Mouse (Mus musculus) kidney, embryonic 16.5 days (tissue): Measurements from ENCODE around the gene Akap14. TPM values are rescaled to one million over a fixed set of nuclear protein-coding genes. Genes with fewer than 3 reads are reported as not detected.
"Not testable (repeated sequence)": the region's sequence is repeated elsewhere in the genome, so short reads cannot be mapped to it uniquely, and the experiment has no call there.

Experiments
- ATAC-seq: fragments of 200-750 bp; cut with Nextera tagmentation; 2 replicates; pipeline ENCODE4 v1.8.0; 2017; ENCODE audit warnings: moderate TSS enrichment; ENCODE audit not compliant: low FRiP score, low TSS enrichment
- H3K27ac ChIP-seq: fragments of 300-500 bp; sonication (generic); 2 replicates; pipeline ENCODE4 v1.5.1; 2014; ENCODE audit warnings: low read length
- H3K27me3 ChIP-seq: fragments of 300-500 bp; sonication (generic); 2 replicates; pipeline ENCODE4 v1.6.1; 2014; ENCODE audit warnings: low read length, control low read depth, mixed read lengths; ENCODE audit not compliant: insufficient read depth
- H3K36me3 ChIP-seq: fragments of 300-500 bp; sonication (generic); 2 replicates; pipeline ENCODE4 v1.6.1; 2014; ENCODE audit warnings: low read length, control low read depth, mixed read lengths; ENCODE audit not compliant: insufficient read depth
- H3K4me1 ChIP-seq: fragments of 300-500 bp; sonication (generic); 2 replicates; pipeline ENCODE4 v1.6.1; 2014; ENCODE audit warnings: low read length, control low read depth, mixed read lengths; ENCODE audit not compliant: insufficient read depth
- H3K4me2 ChIP-seq: fragments of 300-500 bp; sonication (generic); replicated peaks from 2 replicates; pipeline ENCODE4 v1.6.1; 2014; ENCODE audit warnings: low read depth, low read length
- H3K4me3 ChIP-seq: fragments of 300-500 bp; sonication (generic); 2 replicates; pipeline ENCODE4 v1.5.1; 2014; ENCODE audit warnings: mild to moderate bottlenecking, low read length
- H3K9ac ChIP-seq: fragments of 300-500 bp; sonication (generic); replicated peaks from 2 replicates; pipeline ENCODE4 v1.6.1; 2014; ENCODE audit warnings: low read length
- H3K9me3 ChIP-seq: fragments of 300-500 bp; sonication (generic); 2 replicates; pipeline ENCODE4 v1.6.1; 2016; ENCODE audit warnings: low read length, control low read depth
- WGBS: fragments of 180-500 bp; shearing (Covaris S2); extraction: QIAGEN DNeasy Blood & Tissue Kit; methylation state at CpG from one replicate; pipeline ENCODE4 v1.1.7; 2014; 5-methylcytosine and 5-hydroxymethylcytosine counted together
- polyA plus RNA-seq: library from polyadenylated mRNA; unstranded; fragments of >200 nt; fragmentation: Nextera tagmentation; extraction: Ambion mirVana; gene quantifications from 2 replicates; pipeline ENCODE4 v1.2.1, GENCODE M21; 2015

Gene Akap14
- polyA plus RNA-seq = not detected in 2 replicates

DNA sequence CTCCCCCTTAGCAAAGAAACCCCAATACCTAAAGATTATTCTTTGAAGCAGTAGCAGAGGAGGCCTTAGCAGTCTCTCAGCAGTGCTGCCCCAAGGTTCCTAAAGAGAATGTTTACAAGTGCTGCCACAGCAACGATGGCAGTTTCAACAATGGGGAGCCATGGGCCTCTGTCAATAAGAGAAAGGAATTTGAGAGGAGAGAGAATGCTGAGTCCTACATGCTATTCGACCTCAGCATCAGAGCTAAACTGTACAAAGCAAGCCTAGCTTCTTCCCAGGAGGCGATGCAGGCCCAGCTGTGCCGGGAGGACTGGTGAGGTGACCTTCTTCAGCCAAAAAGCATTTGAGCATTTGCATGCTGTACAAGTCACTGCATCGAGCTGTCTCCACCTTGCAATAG, at the start of gene Akap14:
Gene Akap14 (minus strand): TSS at position 101 of the 400 bp plus-strand sequence.
- Histone ChIP-seq H3K4me1 (no peaks in the 10 kb centered on the region), H3K9me3 (no peaks in the 10 kb centered on the region), H3K27ac (no peak within 1 kb of the TSS), H3K4me3 (no peak within 1 kb of the TSS), H3K4me2 (no peak within 1 kb of the TSS), H3K36me3 (no peaks in the 10 kb centered on the region), H3K27me3 (no peaks in the 10 kb centered on the region), H3K9ac (no peak within 1 kb of the TSS)
- WGBS = 55% methylated on average over 5 of the region's 5 CpGs
- ATAC-seq = no peak

DNA sequence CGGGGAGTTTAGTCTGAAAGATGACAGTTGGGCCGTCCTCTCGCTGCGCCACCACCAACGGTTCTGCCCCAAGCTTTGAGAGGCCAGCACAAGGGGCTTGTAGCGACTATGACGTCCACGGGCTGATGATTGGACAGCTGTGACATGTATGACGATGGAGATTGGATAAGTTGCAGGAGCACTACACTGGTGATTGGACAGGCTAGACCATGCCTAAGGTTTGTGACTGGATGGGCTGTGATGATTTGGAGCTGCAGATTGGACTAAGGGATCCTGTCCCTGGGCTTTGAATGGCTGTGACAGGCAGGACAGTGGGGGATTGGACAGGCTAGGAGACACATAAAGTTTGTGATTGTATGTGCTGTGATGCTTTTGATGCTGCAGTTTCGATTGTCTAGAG, 42.3 kb upstream of the Akap14 start, which contains the start of gene Gm9:
Gene Gm9 (minus strand): TSS at position 101 of the 400 bp plus-strand sequence.
- no peak within 1 kb of the TSS for H3K27ac ChIP-seq
- H3K9me3 ChIP-seq = no peaks in the 10 kb centered on the region
- no peaks in the 10 kb centered on the region for H3K36me3 ChIP-seq
- 88% methylated on average over 10 of the region's 10 CpGs for WGBS
- H3K4me1 ChIP-seq = no peaks in the 10 kb centered on the region
- ATAC-seq = no peak
- H3K9ac ChIP-seq = no peak within 1 kb of the TSS
- no peaks in the 10 kb centered on the region for H3K27me3 ChIP-seq
- H3K4me2 ChIP-seq = no peak within 1 kb of the TSS
- H3K4me3 ChIP-seq = no peak within 1 kb of the TSS

DNA sequence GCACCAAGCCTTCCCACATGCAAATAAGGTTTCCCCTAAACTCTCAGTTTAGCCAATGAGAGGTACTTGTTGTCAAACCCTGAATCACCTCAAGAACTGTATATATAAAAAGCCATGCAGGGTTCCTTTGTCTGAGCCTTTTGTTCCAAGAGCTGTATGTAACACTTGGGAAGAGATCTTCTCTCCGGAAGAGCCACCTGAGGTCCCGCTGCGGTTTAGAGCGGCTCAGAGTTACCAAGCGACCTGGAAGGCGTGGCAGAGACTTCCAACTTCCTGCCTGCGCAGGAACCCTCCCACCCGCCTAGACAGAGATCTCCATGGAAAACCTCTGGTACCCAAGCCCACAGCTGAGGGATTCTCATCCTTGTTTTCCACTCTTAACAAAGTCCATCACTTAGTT, 30.0 kb upstream of the Akap14 start:
- Histone ChIP-seq H3K4me1 (no peaks in the 10 kb centered on the region), H3K9ac (no peak overlapping the region), H3K9me3 (no peaks in the 10 kb centered on the region), H3K4me2 (no peak overlapping the region), H3K27me3 (no peaks in the 10 kb centered on the region), H3K27ac (no peak overlapping the region), H3K36me3 (no peaks in the 10 kb centered on the region), H3K4me3 (no peak overlapping the region)
- ATAC-seq = no peak
- 62% methylated on average over 8 of the region's 8 CpGs for WGBS

DNA sequence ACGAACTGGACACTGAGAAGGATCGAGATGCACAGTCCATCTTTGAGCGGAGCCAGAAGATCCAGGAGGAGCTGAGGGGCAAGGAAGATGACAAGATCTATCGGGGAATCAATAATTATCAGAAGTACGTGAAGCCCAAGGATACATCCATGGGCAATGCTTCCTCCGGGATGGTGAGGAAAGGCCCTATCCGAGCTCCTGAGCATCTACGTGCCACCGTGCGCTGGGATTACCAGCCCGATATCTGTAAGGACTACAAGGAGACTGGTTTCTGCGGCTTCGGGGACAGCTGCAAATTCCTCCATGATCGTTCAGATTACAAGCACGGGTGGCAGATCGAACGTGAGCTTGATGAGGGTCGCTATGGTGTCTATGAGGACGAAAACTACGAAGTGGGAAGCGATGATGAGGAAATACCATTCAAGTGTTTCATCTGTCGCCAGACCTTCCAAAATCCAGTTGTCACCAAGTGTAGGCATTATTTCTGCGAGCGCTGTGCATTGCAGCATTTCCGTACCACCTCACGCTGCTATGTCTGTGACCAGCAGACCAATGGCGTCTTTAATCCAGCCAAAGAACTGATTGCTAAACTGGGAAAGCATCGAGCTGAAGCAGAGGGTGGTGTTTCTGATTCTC, 23.2 kb upstream of the Akap14 start:
- Histone ChIP-seq H3K4me1 (no peaks in the 10 kb centered on the region), H3K9ac (peak overlapping the region; percentile 68), H3K36me3 (no peaks in the 10 kb centered on the region), H3K27ac (no peak overlapping the region), H3K4me2 (peak overlapping the region; percentile 69), H3K9me3 (no peaks in the 10 kb centered on the region), H3K4me3 (peak overlapping the region; percentile 63), H3K27me3 (no peaks in the 10 kb centered on the region)
- ATAC-seq = no peak
- 30% methylated on average over 28 of the region's 28 CpGs for WGBS

DNA sequence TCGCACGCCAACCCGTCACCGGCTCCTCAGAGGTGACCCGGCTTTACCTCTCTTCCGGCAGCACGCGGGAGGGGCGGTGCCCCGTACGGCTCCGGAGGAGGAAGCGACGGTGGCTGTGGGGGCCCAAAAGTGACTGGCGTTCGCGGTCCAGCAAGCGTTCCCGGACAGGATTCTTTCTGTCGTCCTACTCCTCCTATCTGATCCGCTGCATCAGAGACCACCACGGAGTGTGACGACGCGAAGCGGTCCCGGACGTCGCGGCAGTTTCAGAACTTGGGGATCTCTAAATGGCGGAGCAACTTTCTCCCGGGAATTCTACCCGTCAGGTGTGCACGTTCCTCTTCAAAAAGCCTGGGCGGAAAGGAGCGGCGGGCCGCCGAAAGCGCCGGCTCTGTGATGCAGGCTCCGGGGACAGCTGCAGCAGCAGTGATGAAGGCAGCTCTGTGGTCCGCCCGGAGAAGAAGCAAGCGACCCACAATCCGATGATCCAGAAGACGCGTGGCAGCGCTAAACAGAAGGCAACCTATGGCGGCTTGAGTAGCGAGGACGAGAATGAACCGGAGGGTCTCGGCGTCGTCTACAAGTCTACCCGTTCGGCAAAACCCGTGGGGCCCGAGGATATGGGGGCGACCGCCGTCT, 22.6 kb upstream of the Akap14 start, which contains the start of the genes Ndufa1 and Rnf113a1:
Gene Ndufa1 (minus strand): TSS at position 59 of the 639 bp plus-strand sequence.
Gene Rnf113a1 (plus strand): TSS at position 141 of the 639 bp plus-strand sequence.
- H3K27me3 ChIP-seq = no peaks in the 10 kb centered on the region
- 25% methylated on average over 62 of the region's 63 CpGs for WGBS
- peak; percentile 91 for ATAC-seq
- no peaks in the 10 kb centered on the region for H3K4me1 ChIP-seq
- H3K4me3 ChIP-seq = peak within 1 kb of the TSS; percentile 63
- H3K9ac ChIP-seq = peak within 1 kb of the TSS; percentile 68
- no peaks in the 10 kb centered on the region for H3K9me3 ChIP-seq
- no peaks in the 10 kb centered on the region for H3K36me3 ChIP-seq
- peak within 1 kb of the TSS; percentile 69 for H3K4me2 ChIP-seq
- peak within 1 kb of the TSS; percentile 43; the same call in 1 of the 2 replicates for H3K27ac ChIP-seq

DNA sequence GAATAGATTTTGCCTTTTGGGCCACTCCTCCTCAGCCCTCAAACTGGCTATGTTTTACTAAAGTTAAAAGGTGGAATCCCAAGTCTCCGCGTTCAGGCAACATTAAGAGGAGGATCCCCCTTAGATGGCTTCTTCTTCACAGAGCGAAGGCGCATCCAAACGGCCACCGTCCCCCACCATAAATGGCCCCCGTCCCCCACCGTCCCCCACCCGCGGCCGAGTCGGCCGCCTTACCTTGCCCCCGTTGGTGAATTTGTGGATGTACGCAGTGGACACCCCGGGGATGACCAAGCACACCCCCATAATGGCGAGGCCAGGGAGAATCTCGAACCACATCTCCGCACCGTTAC, 22.1 kb upstream of the Akap14 start:
- Histone ChIP-seq H3K9me3 (no peaks in the 10 kb centered on the region), H3K27me3 (no peaks in the 10 kb centered on the region), H3K36me3 (no peaks in the 10 kb centered on the region), H3K4me3 (peak overlapping the region; percentile 63), H3K4me1 (no peaks in the 10 kb centered on the region), H3K9ac (peak overlapping the region; percentile 68), H3K27ac (no peak overlapping the region), H3K4me2 (peak overlapping the region; percentile 69)
- 26% methylated on average over 20 of the region's 20 CpGs for WGBS
- peak; percentile 72 for ATAC-seq

DNA sequence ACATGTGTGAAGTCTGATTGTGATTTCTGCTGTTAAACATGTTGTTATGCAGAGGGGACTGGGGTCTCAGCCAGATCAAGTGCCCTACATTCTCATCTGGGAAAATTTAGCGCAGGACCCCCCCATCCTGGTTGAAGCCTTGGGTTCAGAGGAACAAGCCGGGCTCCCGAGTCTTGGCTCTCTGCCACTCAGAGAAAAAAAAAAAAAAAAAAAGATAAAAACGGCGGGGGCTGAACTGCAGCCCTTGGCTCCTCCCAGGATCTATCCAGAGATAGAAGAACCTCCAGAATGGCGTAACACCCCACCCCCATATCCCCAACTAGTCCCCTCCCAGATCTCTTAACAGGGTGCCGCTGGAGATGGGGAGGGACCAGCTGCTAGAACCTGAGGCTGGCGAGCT, 15.8 kb upstream of the Akap14 start:
- not testable (repeated sequence) for H3K27ac ChIP-seq, H3K36me3 ChIP-seq, H3K4me2 ChIP-seq, ATAC-seq, H3K4me3 ChIP-seq, H3K9ac ChIP-seq, H3K9me3 ChIP-seq, H3K27me3 ChIP-seq, H3K4me1 ChIP-seq
- 65% methylated on average over 5 of the region's 8 CpGs for WGBS

DNA sequence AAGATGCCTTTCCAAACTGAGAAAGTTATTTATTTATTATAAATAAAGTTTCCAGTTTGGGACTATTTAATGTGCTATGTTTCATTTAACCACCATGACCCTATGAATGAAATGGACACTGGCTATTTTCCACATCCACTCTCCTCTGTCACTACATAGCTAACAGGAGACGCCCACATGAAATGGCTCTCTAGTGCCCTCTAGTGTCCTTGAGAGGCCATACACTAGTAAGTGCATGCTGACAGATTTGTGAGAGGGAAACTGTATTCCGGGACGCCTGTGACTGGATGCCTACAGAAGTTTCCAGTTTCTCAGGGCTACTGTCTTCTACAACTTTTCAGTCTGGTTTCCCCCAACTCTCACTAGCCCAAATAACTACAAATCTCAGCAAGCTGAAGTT, 1.6 kb downstream of the Akap14 start:
- peak; percentile 69; the same call in 1 of the 2 replicates for ATAC-seq

DNA sequence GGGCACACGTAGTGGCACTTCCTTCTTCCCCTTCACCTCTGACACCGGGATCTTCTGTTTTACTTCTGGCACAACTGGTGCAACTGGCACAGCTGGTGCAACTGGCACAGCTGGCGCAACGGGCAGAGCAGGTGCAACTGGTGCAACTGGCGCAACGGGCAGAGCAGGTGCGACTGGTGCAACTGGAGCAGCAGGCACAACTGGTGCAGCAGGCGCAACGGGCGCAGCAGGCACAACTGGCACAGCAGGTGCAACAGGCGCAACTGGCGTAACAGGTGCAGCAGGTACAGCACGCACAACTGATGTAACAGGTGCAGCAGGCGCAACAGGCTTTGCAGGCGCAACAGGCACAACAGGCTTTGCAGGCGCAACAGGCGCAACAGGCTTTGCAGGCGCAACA, 5.5 kb downstream of the Akap14 start:
- no peak overlapping the region for H3K4me2 ChIP-seq
- H3K4me1 ChIP-seq = no peaks in the 10 kb centered on the region
- no peaks in the 10 kb centered on the region for H3K9me3 ChIP-seq
- H3K27me3 ChIP-seq = no peaks in the 10 kb centered on the region
- no peak overlapping the region for H3K9ac ChIP-seq
- ATAC-seq = no peak
- no peak overlapping the region for H3K4me3 ChIP-seq
- no peak overlapping the region for H3K27ac ChIP-seq
- WGBS = 76% methylated on average over 18 of the region's 18 CpGs
- H3K36me3 ChIP-seq = no peaks in the 10 kb centered on the region

More for the DNA sequence above, 1.6 kb downstream of the Akap14 start:
- H3K4me2 ChIP-seq = no peak overlapping the region
- no peak overlapping the region for H3K27ac ChIP-seq
- H3K27me3 ChIP-seq = no peaks in the 10 kb centered on the region
- 20% methylated on average over 3 of the region's 3 CpGs for WGBS
- no peaks in the 10 kb centered on the region for H3K36me3 ChIP-seq
- no peaks in the 10 kb centered on the region for H3K9me3 ChIP-seq
- H3K4me3 ChIP-seq = no peak overlapping the region
- H3K9ac ChIP-seq = no peak overlapping the region
- H3K4me1 ChIP-seq = no peaks in the 10 kb centered on the region

DNA sequence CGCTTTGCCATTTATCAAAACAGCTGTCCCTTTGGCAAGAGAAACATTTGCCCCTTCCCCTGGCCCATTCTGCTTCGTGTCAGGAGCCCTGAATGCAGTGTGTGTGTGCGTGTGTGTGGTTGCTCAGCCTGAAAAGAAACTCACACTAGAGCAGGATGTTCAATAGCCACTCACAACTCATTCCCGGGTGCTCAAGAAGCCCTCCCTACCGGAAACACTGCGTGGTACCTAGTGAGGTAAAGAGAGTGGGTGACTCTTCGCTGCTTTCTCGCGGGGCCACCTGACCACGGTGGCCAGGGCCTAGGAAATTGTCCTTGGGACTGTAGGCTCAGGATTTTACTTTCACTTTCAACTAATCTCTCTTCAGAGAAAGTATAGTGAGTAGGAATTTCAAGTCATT, 7.5 kb downstream of the Akap14 start:
- WGBS = 76% methylated on average over 10 of the region's 10 CpGs
- no peak overlapping the region for H3K9ac ChIP-seq
- no peak overlapping the region for H3K27ac ChIP-seq
- no peak for ATAC-seq
- H3K4me2 ChIP-seq = no peak overlapping the region
- no peaks in the 10 kb centered on the region for H3K4me1 ChIP-seq
- H3K4me3 ChIP-seq = no peak overlapping the region
- no peaks in the 10 kb centered on the region for H3K36me3 ChIP-seq
- no peaks in the 10 kb centered on the region for H3K9me3 ChIP-seq
- no peaks in the 10 kb centered on the region for H3K27me3 ChIP-seq
